Mouse (Mus musculus) C2C12 (cell line): Measurements from ENCODE around the gene Muc1.

ENCODE experiments used
- CTCF ChIP-seq: IDR thresholded peaks from one replicate; pipeline ENCODE4 v1.5.1; 2011; ENCODE audit not compliant: control insufficient read depth, insufficient read depth, insufficient read length
- MAX ChIP-seq: IDR thresholded peaks from one replicate; pipeline ENCODE4 v1.6.1; 2011; ENCODE audit warnings: mild to moderate bottlenecking, control low read depth
- MYOD1 ChIP-seq: IDR thresholded peaks from one replicate; pipeline ENCODE4 v1.6.1; 2011; ENCODE audit warnings: low read depth; ENCODE audit not compliant: control insufficient read depth, insufficient read length

DNA sequence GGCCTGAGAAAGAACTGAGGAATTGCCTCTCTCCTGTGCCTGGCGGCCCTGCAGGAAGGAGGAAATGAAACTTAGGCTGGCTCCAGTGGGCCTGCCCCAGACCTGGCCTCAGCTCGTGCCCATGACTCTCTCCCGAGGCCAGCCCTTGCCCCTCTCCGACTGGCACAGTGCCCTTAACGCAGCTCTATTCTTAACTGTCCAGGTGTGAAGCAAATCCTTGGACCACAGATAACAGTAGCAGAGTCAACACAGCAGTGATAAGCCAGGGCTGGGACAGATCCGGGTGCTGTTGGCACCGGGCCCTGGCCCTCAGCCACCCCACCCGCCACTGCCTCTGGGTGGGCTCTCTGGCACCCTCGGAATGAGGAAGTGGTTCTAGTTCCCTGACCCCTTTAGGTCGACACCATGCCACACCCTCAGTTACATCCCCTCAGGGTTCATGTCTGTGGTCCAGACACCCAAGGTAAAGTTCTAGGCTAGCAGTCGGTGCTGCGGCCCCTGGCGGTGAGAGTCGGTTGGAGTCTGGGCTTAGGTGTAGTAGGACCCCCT, 4.8 kb downstream of the Muc1 start:
- TF ChIP-seq CTCF (no peak), MAX (no peak), MYOD1 (no peak)
